Mouse (Mus musculus) spleen, embryonic (tissue): ENCODE results near the gene Crisp4.

Experiments
- CTCF ChIA-PET: fragments of 350-600 bp; sonication (Branson Sonifier 250); formaldehyde crosslinking; loops from one replicate; lab custom pipeline; 2022; lab: Charles Lee

The Crisp4 gene

DNA sequence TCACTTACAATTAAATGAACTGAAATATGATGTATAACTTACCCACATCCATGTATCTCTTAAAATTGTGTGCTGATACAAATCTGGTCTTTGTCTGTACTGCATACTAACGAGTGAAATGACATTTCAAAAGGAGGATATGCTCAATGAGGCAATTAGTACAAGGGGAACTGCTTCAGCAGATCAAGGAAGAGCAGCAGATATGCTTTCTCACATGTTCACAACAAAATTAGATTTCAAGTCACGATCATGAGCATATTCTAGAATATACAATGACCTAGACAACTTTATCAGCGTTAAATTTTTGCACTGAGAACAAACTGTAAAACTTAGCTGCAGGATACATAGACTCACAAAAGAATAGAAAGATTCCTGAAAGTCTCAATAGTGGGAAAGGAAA lies at the start of gene Crisp4:
Gene Crisp4, minus strand, starts transcription at position 101 of the 400 bp plus-strand sequence.
- CTCF ChIA-PET, result no interaction called here

- CTCF ChIA-PET, result no interaction called here
Observed at GRCm38 (mm10) chr1:18191719-18192118, 46.0 kb upstream of the Crisp4 start.

- CTCF ChIA-PET, result no interaction called here
Observed at GRCm38 (mm10) chr1:18190714-18191712, 45.3 kb upstream of the Crisp4 start.

- CTCF ChIA-PET, result no interaction called here
Observed at GRCm38 (mm10) chr1:18181167-18181566, 35.5 kb upstream of the Crisp4 start.

GRCm38 (mm10) chr1:18170573-18170972 lies 24.9 kb upstream of the Crisp4 start:
- CTCF ChIA-PET, result no interaction called here

GRCm38 (mm10) chr1:18168261-18168660 lies 22.6 kb upstream of the Crisp4 start:
- CTCF ChIA-PET, result no interaction called here

DNA sequence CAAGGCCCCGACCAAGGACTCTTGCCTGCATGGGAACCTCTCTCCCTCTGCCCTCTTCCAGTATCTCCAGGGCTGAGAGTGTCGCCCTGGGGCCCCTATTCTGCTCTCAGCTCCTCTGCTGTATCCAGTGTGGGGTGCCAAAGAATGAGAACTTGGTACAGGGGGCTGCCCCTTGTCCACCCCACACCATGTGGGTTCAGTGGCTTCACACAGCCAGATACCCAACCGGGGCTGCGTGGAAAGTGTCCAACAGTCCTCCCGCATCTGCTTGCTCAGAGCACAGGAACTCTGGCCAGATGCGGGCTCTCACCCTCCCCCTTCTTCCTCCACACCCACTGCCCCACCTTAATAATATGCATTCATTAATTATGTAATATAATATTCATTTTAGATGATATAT lies 13.4 kb upstream of the Crisp4 start:
- CTCF ChIA-PET, result no interaction called here

- CTCF ChIA-PET, result no interaction called here
Observed at GRCm38 (mm10) chr1:18148211-18148610, 2.5 kb upstream of the Crisp4 start.

- CTCF ChIA-PET, result no interaction called here
Observed at GRCm38 (mm10) chr1:18131691-18132090, 14.0 kb downstream of the Crisp4 start.

DNA sequence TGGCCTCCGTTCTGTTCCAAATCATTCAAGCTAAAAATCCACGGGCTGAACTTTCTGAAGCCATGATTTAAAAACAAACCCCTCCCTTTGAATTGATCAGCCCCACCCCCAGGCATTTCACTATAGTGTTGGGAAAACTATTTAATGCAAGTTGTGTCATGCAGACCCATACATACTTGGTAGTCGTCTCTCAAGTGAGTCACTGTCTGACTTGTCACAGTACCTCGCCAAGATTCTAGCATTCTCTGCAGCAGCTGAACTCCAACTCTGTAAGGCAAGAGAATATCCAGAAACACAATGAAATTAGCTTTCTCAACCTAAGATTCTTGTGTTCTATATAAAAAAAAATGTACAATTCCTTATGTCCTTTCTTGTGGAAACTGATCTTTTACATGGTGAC lies 15.7 kb downstream of the Crisp4 start:
- CTCF ChIA-PET, result no interaction called here

DNA sequence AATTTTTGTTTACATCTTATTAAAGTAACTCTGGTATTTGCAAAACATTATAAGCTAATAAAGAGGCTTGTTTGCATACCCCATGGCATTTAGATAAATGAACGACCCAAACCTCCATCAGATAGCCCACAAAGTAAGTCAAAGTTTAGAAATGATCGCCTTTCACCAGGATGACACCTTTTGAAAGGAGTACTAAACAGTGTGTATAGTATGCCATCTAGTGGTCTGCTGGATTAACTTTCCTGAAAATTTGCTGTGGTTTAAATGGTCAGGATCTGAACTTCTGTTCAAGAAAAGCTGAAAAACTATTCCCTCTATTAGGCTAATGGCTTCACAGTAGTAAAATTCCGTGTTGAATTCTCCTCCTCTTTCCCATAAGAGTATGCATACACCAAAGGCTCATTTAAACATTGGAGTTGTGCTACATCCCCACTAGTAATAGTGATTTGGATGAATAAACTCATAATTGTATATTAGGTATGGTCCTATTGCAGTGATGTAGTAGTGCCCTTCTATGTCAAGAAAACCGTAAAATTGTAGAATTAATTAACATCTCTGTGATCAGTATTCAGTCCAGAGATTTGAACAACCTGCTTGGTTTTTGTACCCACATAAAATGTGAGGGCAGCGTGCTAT lies 38.9 kb downstream of the Crisp4 start:
- CTCF ChIA-PET, result no interaction called here

GRCm38 (mm10) chr1:18105866-18106529 lies 39.7 kb downstream of the Crisp4 start:
- CTCF ChIA-PET, result no interaction called here

GRCm38 (mm10) chr1:18105029-18105865 lies 40.5 kb downstream of the Crisp4 start:
- CTCF ChIA-PET, result no interaction called here
